28 mouse cellular contexts compared by ENCODE assay signal in the genomic region with DNA sequence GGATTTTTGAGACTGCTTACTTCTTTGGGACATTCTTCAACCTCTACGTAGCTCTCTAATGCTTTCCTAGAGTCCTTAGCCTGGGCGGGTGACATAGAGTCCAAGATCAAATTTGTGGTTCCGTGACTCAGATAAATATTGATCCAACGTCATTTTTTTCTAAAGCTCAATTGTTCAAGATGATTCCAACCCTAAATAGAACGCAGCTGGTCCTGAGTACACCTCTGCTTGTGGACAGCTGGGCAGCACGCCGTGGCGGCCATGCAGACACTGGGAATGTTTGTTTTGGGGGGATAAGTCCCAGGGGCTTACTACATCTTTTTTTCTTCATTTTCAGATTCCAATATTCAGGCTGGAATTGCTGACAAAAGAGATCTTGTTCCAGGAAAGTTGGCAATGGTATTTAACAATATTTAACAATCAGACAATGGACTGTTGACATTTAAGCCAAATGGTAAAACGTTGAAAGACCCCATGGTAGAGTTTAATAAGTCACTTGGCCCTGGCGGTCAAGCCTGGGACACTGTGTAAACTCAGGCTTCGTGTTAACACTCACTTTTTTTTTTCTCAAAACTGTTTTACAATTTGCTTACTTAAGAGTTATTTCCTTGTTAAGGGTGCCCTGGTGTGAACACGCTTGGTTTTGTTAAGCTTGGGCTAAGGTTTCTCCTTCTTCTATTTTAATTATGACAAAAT.
DNase-seq lines count a peak whose midpoint lies in the region; ATAC-seq and TF ChIP-seq lines count a peak whose summit lies in the region.
"Had no signal": no experiment of that assay in that cellular context is flagged by ENCODE, and none has a peak within 500 bp of the region (broad histone marks: within the 10 kb centered on the region; RNA-seq: fewer than 3 reads in every experiment).

No protein-coding gene starts in this region.

- H3K27me3 ChIP-seq in lung, postnatal 0 days (replicated peaks; ENCODE audit: insufficient read depth, low read length) = no peaks in the 10 kb centered on the region
- no peaks in the 10 kb centered on the region for H3K27me3 ChIP-seq in kidney, embryonic 16.5 days (ENCODE audit: insufficient read depth, low read length)
- H3K27me3 ChIP-seq: forebrain, embryonic 15.5 days; hindbrain, embryonic 13.5 days; neural tube, embryonic 12.5 days had no signal

- H3K36me3 ChIP-seq in lung, postnatal 0 days (ENCODE audit: insufficient read depth, low read length) = no peaks in the 10 kb centered on the region
- no peaks in the 10 kb centered on the region for H3K36me3 ChIP-seq in kidney, embryonic 16.5 days (ENCODE audit: insufficient read depth, low read length)
- H3K36me3 ChIP-seq: embryonic facial prominence, embryonic 12.5 days; forebrain, embryonic 10.5 days; forebrain, embryonic 15.5 days; hindbrain, embryonic 13.5 days; midbrain, embryonic 10.5 days; neural tube, embryonic 12.5 days had no signal

- H3K4me3 ChIP-seq in lung, postnatal 0 days (ENCODE audit: low read depth, low read length) = no peak overlapping the region
- H3K4me3 ChIP-seq in kidney, embryonic 16.5 days (ENCODE audit: low read length) = no peak overlapping the region
- H3K4me3 ChIP-seq: embryonic facial prominence, embryonic 12.5 days; forebrain, embryonic 10.5 days; forebrain, embryonic 15.5 days; hindbrain, embryonic 13.5 days; midbrain, embryonic 10.5 days; myocyte; neural tube, embryonic 12.5 days had no signal

- ATAC-seq in lung, postnatal 0 days = no peak
- ATAC-seq in kidney, embryonic 16.5 days (ENCODE audit: low FRiP score, low TSS enrichment) = no peak
- ATAC-seq: CD4-positive, CD25-positive, alpha-beta regulatory T cell, adult 4 months; forebrain, embryonic 15.5 days; intestine, embryonic 16.5 days had no signal

- H3K4me2 ChIP-seq in lung, postnatal 0 days (replicated peaks; ENCODE audit: low read depth, low read length) = no peak overlapping the region
- no peak overlapping the region for H3K4me2 ChIP-seq in kidney, embryonic 16.5 days (replicated peaks; ENCODE audit: low read depth, low read length)
- H3K4me2 ChIP-seq: embryonic facial prominence, embryonic 12.5 days; forebrain, embryonic 15.5 days; heart, embryonic 11.5 days; hindbrain, embryonic 13.5 days; neural tube, embryonic 12.5 days had no signal

- no peaks in the 10 kb centered on the region for H3K4me1 ChIP-seq in lung, postnatal 0 days (ENCODE audit: insufficient read depth, low read depth, low read length)
- H3K4me1 ChIP-seq in kidney, embryonic 16.5 days (ENCODE audit: insufficient read depth, low read length) = peaks cover 26% of the 10 kb centered on the region
- H3K4me1 ChIP-seq: forebrain, embryonic 15.5 days; hindbrain, embryonic 13.5 days; neural tube, embryonic 12.5 days had no signal

- WGBS in lung, postnatal 0 days = 39% methylated on average over 12 of the region's 12 CpGs
- WGBS in kidney, embryonic 16.5 days = 62% methylated on average over 12 of the region's 12 CpGs

- no peak overlapping the region for H3K9ac ChIP-seq in lung, postnatal 0 days (replicated peaks; ENCODE audit: low read depth)
- H3K9ac ChIP-seq in kidney, embryonic 16.5 days (replicated peaks; ENCODE audit: low read length) = no peak overlapping the region
- H3K9ac ChIP-seq: embryonic facial prominence, embryonic 12.5 days; forebrain, embryonic 15.5 days; hindbrain, embryonic 13.5 days; liver, embryonic 14.5 days; neural tube, embryonic 12.5 days had no signal

- no peak overlapping the region for H3K27ac ChIP-seq in lung, postnatal 0 days (ENCODE audit: low read length)
- H3K27ac ChIP-seq in kidney, embryonic 16.5 days (ENCODE audit: low read length) = peak overlapping the region; percentile 54
- H3K27ac ChIP-seq: embryonic facial prominence, embryonic 12.5 days; forebrain, embryonic 10.5 days; forebrain, embryonic 15.5 days; hindbrain, embryonic 13.5 days; liver, embryonic 14.5 days; midbrain, embryonic 10.5 days; neural tube, embryonic 12.5 days had no signal

- DNase-seq in kidney, adult 8-10 months = peak; percentile 55 to 61
- DNase-seq in kidney, postnatal 10 days = no peak
- peak; percentile 11 for DNase-seq in lung, postnatal 0 days (ENCODE audit: low spot score)
- DNase-seq in lung, postnatal 36 days = no peak
- no peak for DNase-seq in left cerebral cortex, adult 9 months (ENCODE audit: low spot score in 2 of 2)
- DNase-seq in right cerebral cortex, postnatal 4 days = no peak
- DNase-seq: adrenal gland, postnatal 25 days; cerebellum, adult 11-12 months; cerebellum, adult 9-11 months; embryo, embryonic 11 days; gastrocnemius, postnatal 25 days; heart, adult 18-20 months; heart, postnatal 4 days; left cerebral cortex, postnatal 4 days; liver; lung, adult 2 months had no signal

- no peak for TF ChIP-seq CTCF in lung, postnatal 0 days (IDR thresholded peaks at IDR 0.05)

- TF ChIP-seq EP300 in lung, postnatal 0 days (IDR thresholded peaks at IDR 0.05) = no peak

- H3K9me3 ChIP-seq in lung, postnatal 0 days (ENCODE audit: low read length) = no peaks in the 10 kb centered on the region
- no peaks in the 10 kb centered on the region for H3K9me3 ChIP-seq in kidney, embryonic 16.5 days (ENCODE audit: low read length)
- H3K9me3 ChIP-seq: embryonic facial prominence, embryonic 12.5 days; forebrain, embryonic 10.5 days; forebrain, embryonic 15.5 days; hindbrain, embryonic 13.5 days; midbrain, embryonic 10.5 days; neural tube, embryonic 12.5 days had no signal

Comparison
In these comparisons a context has a peak if more than half of its experiments do, and no peak if none do; other contexts are left out.
1. DNase-seq: peak in kidney, adult 8-10 months (2 of 2) and lung, postnatal 0 days (single experiment); none in kidney, postnatal 10 days (single experiment), lung, postnatal 36 days (single experiment), left cerebral cortex, adult 9 months (0 of 2) and right cerebral cortex, postnatal 4 days (single experiment).